Mouse (Mus musculus) kidney, adult 2 months (tissue): ENCODE results near the gene Ap1s3. TPM values are rescaled to one million over a fixed set of nuclear protein-coding genes. Genes with fewer than 3 reads are reported as not detected.

Experiments used
- DNase-seq: peaks from one replicate; pipeline ENCODE4 v3.0.0; 2021
- H3K27ac ChIP-seq: fragments of 200-500 bp; 2 replicates; pipeline ENCODE4 v1.5.1; 2012; ENCODE audit warnings: low read depth, low read length, control low read depth, inconsistent platforms; ENCODE audit not compliant: insufficient read depth
- H3K27me3 ChIP-seq: fragments of 200-500 bp; replicated peaks from 2 replicates; pipeline ENCODE4 v1.6.1; 2012; ENCODE audit warnings: mild to moderate bottlenecking, moderate library complexity, low read length, inconsistent platforms; ENCODE audit not compliant: control insufficient read depth, insufficient read depth
- H3K36me3 ChIP-seq: fragments of 200-500 bp; 2 replicates; pipeline ENCODE4 v1.6.1; 2012; ENCODE audit warnings: mild to moderate bottlenecking, moderate library complexity, low read length, inconsistent platforms; ENCODE audit not compliant: control insufficient read depth, insufficient read depth
- H3K4me1 ChIP-seq: fragments of 200-500 bp; 2 replicates; pipeline ENCODE4 v1.6.1; 2011; ENCODE audit warnings: low read length; ENCODE audit not compliant: control insufficient read depth, insufficient read depth
- H3K4me3 ChIP-seq: fragments of 200-500 bp; 2 replicates; pipeline ENCODE4 v1.5.1; 2011; ENCODE audit warnings: mild to moderate bottlenecking, low read depth, low read length, control low read depth; ENCODE audit not compliant: insufficient read depth
- CTCF ChIP-seq: fragments of 200-500 bp; conservative IDR thresholded peaks from 2 replicates; pipeline ENCODE4 v1.5.1; 2011; ENCODE audit warnings: low read depth, mild to moderate bottlenecking, control low read depth, low read length, moderate library complexity, mixed read lengths; ENCODE audit not compliant: insufficient read depth, insufficient read length
- POLR2A ChIP-seq: fragments of 200-500 bp; IDR thresholded peaks from one replicate; pipeline ENCODE4 v1.6.1; 2011; ENCODE audit warnings: low read depth, low read length, control low read depth
- WGBS: fragments of 180-500 bp; shearing (Covaris S2); methylation state at CpG from one replicate; pipeline ENCODE4 v1.1.7; 2018; 5-methylcytosine and 5-hydroxymethylcytosine counted together
- polyA plus RNA-seq: library from polyadenylated mRNA; depleted of rRNA; stranded (reverse); fragments of >200 nt; gene quantifications from 2 replicates; pipeline ENCODE4 v1.2.3, GENCODE M21; 2012

Gene Ap1s3
- polyA plus RNA-seq, 1 experiment = 30.3 TPM

- H3K27me3 ChIP-seq = no peaks in the 10 kb centered on the region
- DNase-seq = no peak
- H3K4me1 ChIP-seq = no peaks in the 10 kb centered on the region
- no peaks in the 10 kb centered on the region for H3K36me3 ChIP-seq
- H3K4me3 ChIP-seq = no peak overlapping the region
- H3K27ac ChIP-seq = no peak overlapping the region
- TF ChIP-seq POLR2A = no peak
- 70% methylated on average over 1 of the region's 1 CpGs for WGBS
These were observed 15.5 kb upstream of the Ap1s3 start for GRCm38 (mm10) chr1:79687254-79687653.

DNA sequence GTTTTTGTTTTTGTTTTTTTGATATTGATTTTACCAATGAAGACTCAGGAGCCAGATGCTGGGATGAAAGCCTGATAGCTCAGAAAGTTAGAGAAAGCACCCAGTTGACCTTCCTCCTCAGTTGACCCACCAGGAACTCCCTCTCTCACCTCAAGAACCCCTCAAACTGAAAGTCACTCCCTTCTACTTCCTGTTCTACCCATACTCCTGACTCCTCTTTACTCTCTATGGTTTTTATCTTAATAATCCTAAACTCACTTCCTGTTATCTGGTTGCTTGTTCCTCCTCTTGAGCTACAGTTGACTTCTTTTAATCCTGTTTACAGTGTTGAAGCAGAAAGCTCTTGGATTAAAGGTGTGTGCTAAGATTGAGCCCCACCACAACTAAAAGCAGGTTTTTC is 12.3 kb upstream of the Ap1s3 start:
- H3K36me3 ChIP-seq = no peaks in the 10 kb centered on the region
- H3K4me1 ChIP-seq = no peaks in the 10 kb centered on the region
- no peak for DNase-seq
- no peak overlapping the region for H3K27ac ChIP-seq
- no peak overlapping the region for H3K4me3 ChIP-seq
- H3K27me3 ChIP-seq = no peaks in the 10 kb centered on the region
- TF ChIP-seq POLR2A (no peak), CTCF (no peak)

GRCm38 (mm10) chr1:79682936-79683335 is 11.2 kb upstream of the Ap1s3 start:
- 10% methylated on average over 5 of the region's 5 CpGs for WGBS
- H3K4me1 ChIP-seq = no peaks in the 10 kb centered on the region
- TF ChIP-seq CTCF (0 out of 2 replicates have a peak, but pooled peaks have one; percentile 22), POLR2A (no peak)
- H3K36me3 ChIP-seq = no peaks in the 10 kb centered on the region
- H3K27me3 ChIP-seq = no peaks in the 10 kb centered on the region
- no peak for DNase-seq
- no peak overlapping the region for H3K4me3 ChIP-seq
- no peak overlapping the region for H3K27ac ChIP-seq

DNA sequence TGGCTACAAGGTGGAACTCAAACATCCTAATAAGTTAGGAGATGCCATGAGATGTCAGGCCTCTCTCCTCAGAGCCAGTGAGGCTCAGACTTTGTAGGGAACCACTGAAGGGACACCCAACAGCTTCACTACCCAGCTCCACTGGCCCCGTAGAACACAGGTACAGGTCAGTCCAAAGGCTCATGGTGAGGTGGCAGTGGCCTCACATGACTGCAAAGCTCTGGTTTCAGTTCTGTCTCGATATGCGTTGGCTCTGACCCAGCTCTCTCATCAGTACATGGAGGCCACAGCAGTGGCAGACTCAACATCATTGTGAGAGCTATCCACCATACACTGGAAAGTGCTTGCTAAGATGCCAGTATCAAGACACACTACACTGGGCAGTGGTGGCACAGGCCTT is 9.0 kb upstream of the Ap1s3 start:
- no peaks in the 10 kb centered on the region for H3K4me1 ChIP-seq
- no peak overlapping the region for H3K4me3 ChIP-seq
- no peaks in the 10 kb centered on the region for H3K27me3 ChIP-seq
- no peak for DNase-seq
- H3K27ac ChIP-seq = no peak overlapping the region
- TF ChIP-seq POLR2A = no peak
- no peak for TF ChIP-seq CTCF
- 58% methylated on average over 3 of the region's 3 CpGs for WGBS
- H3K36me3 ChIP-seq = no peaks in the 10 kb centered on the region

DNA sequence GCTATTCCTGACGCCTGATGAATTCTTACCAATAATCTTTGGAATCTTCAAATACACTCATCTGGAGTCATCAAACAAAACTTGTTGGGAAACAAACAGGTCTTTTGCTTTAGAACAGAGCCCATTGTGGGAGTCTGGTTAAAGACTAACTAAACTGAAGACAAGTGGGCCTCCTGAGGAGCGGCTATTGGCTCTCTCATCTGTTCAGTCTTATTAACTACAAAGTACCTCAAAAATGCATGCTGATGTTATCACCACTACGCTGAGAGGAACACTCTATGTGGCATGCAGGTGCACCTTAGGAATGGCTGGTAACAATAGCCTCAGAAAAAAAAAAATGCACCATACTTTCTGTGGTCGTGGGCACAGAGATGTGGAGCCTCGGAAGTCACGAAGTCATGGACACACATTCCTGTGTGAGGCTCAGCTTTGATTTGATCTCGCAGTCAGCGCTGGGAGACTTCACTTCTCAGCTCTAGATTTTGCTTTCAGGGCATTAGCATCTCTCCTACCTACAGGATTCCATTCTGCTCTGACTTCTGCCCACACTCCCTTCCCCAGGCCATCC is 6.4 kb upstream of the Ap1s3 start:
- DNase-seq = no peak
- Histone ChIP-seq H3K27ac (no peak overlapping the region), H3K27me3 (no peaks in the 10 kb centered on the region), H3K36me3 (no peaks in the 10 kb centered on the region), H3K4me3 (no peak overlapping the region), H3K4me1 (no peaks in the 10 kb centered on the region)
- WGBS = 59% methylated on average over 8 of the region's 8 CpGs
- no peak for TF ChIP-seq CTCF
- no peak for TF ChIP-seq POLR2A

GRCm38 (mm10) chr1:79675716-79676115 is 3.9 kb upstream of the Ap1s3 start:
- peaks cover 1% of the 10 kb centered on the region; the same call in 1 of the 2 replicates for H3K4me1 ChIP-seq
- no peak overlapping the region for H3K27ac ChIP-seq
- no peak for DNase-seq
- H3K27me3 ChIP-seq = no peaks in the 10 kb centered on the region
- WGBS = 58% methylated on average over 4 of the region's 4 CpGs
- no peak for TF ChIP-seq CTCF
- TF ChIP-seq POLR2A = no peak
- no peaks in the 10 kb centered on the region for H3K36me3 ChIP-seq
- H3K4me3 ChIP-seq = no peak overlapping the region

- under 1% methylated on average over 11 of the region's 11 CpGs for WGBS
- H3K36me3 ChIP-seq = no peaks in the 10 kb centered on the region
- no peak for DNase-seq
- H3K27me3 ChIP-seq = no peaks in the 10 kb centered on the region
- no peak overlapping the region for H3K27ac ChIP-seq
- TF ChIP-seq POLR2A (no peak), CTCF (no peak)
- peaks cover 7% of the 10 kb centered on the region for H3K4me1 ChIP-seq
- peak overlapping the region; percentile 65 for H3K4me3 ChIP-seq
These were observed 603 bp downstream of the Ap1s3 start for GRCm38 (mm10) chr1:79671196-79671542.

- no peak overlapping the region for H3K4me3 ChIP-seq
- TF ChIP-seq POLR2A (no peak), CTCF (no peak)
- WGBS = 83% methylated on average over 9 of the region's 9 CpGs
These were observed 2.3 kb downstream of the Ap1s3 start for GRCm38 (mm10) chr1:79669419-79669974.

More at GRCm38 (mm10) chr1:79669419-79669974, 2.3 kb downstream of the Ap1s3 start:
- no peaks in the 10 kb centered on the region for H3K27me3 ChIP-seq
- no peaks in the 10 kb centered on the region for H3K36me3 ChIP-seq
- H3K4me1 ChIP-seq = peaks cover 7% of the 10 kb centered on the region
- H3K27ac ChIP-seq = no peak overlapping the region
- DNase-seq = no peak
